Mouse (Mus musculus): Measurements from ENCODE around the gene Tuba3a.

Gene Tuba3a

DNA sequence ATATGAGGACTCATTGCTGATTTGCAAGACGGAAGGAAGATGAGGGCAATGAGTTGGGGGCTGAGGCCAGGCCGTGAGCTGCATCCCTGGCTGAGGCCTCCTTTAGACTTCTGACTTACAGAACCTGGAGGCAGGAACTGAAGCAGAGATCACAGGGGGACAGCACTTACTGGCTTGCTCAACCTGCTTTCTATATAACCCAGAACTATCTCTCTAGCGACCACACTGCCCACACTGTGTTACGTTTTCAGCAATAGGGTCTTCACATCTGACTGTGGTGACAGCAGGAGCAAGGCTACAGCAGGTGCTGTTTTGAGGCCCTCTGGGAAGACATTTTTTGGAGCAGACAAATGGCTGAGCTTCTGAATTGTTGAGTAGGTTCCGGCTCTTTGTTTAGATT is 45.2 kb downstream of the Tuba3a start:
- in situ Hi-C loops (cut with MboI; ENCODE audit: low pct_unique_long_range_greater_than_20kb in 1 of 2, low sequenced_read_pairs in 2 of 2, unreplicated experiment in 1 of 2): no loop called here

- in situ Hi-C loops (cut with MboI; ENCODE audit: low pct_unique_long_range_greater_than_20kb in 1 of 2, low sequenced_read_pairs in 2 of 2, unreplicated experiment in 1 of 2): no loop called here
These were observed 46.3 kb downstream of the Tuba3a start for GRCm38 (mm10) chr6:125239547-125239946.

- in situ Hi-C loops (cut with MboI; ENCODE audit: low pct_unique_long_range_greater_than_20kb in 1 of 2, low sequenced_read_pairs in 2 of 2, unreplicated experiment in 1 of 2): no loop called here
These were observed 47.4 kb downstream of the Tuba3a start for GRCm38 (mm10) chr6:125238396-125238795.

GRCm38 (mm10) chr6:125237421-125237820 is 48.4 kb downstream of the Tuba3a start:
- in situ Hi-C loops (cut with MboI; ENCODE audit: low pct_unique_long_range_greater_than_20kb in 1 of 2, low sequenced_read_pairs in 2 of 2, unreplicated experiment in 1 of 2): no loop called here

DNA sequence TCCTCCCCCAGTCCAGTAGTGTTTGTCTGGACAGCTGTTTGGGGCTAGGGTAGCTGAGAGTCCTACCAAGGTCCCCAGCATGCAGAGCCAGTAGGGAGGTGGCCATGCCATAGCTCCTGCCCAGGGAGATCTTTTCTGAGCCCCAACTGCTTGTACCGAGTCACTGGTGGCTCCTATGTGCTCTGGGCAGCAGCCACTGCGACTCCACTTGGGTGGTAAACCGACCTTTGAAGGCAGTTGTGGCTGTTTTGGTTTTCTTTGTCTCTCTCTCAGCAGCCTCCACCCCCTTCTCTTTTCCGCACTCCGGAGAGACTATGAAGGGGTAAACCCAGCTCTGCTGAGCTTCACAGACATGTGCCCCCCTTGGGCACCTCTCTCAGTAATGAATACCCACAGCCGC is 49.1 kb downstream of the Tuba3a start, which contains the start of gene Cd27:
Gene Cd27, minus strand, starts transcription at position 229 of the 400 bp plus-strand sequence.
- in situ Hi-C loops (cut with MboI; ENCODE audit: low pct_unique_long_range_greater_than_20kb in 1 of 2, low sequenced_read_pairs in 2 of 2, unreplicated experiment in 1 of 2): no loop called here

GRCm38 (mm10) chr6:125236341-125236740 is 49.5 kb downstream of the Tuba3a start:
- in situ Hi-C loops (cut with MboI; ENCODE audit: low pct_unique_long_range_greater_than_20kb in 1 of 2, low sequenced_read_pairs in 2 of 2, unreplicated experiment in 1 of 2): no loop called here

- in situ Hi-C loops (cut with MboI; ENCODE audit: low pct_unique_long_range_greater_than_20kb in 1 of 2, low sequenced_read_pairs in 2 of 2, unreplicated experiment in 1 of 2): no loop called here
These were observed 51.4 kb downstream of the Tuba3a start for GRCm38 (mm10) chr6:125234520-125234828.

DNA sequence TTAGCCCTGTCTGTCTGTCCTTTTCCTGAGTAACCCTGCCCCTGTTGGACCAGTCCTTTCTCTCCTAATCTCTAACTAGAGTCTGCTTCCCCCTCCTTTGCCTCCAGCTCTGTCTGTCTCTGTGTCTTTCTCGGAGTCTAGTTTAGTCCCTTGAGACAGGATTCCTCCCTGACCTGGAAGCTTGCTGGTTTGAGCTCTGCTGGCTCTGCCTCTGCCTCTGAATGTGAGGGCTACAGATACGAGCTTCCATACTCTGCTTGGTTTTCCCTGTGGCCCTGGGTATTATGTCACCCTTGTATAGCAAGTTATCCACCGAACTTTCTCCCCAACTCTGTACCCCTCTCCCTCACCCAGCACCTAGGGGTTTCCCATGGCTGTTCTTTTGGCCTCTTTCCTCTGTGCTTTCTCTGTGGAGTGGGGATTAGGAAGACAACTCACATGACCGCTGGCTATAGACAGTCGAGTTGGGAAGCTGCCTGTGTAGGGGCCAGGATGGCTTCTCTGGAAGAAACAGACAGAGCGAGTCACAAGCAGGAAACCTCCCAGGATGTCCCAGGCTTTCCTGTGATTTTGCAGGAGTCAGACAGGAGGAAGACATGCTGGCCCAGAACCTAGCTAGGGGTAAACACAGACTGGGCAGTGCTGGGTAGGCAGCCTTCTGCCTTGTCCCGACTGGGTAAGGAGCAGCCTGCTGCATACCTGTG is 51.9 kb downstream of the Tuba3a start:
- in situ Hi-C loops (cut with MboI; ENCODE audit: low pct_unique_long_range_greater_than_20kb in 1 of 2, low sequenced_read_pairs in 2 of 2, unreplicated experiment in 1 of 2): no loop called here

DNA sequence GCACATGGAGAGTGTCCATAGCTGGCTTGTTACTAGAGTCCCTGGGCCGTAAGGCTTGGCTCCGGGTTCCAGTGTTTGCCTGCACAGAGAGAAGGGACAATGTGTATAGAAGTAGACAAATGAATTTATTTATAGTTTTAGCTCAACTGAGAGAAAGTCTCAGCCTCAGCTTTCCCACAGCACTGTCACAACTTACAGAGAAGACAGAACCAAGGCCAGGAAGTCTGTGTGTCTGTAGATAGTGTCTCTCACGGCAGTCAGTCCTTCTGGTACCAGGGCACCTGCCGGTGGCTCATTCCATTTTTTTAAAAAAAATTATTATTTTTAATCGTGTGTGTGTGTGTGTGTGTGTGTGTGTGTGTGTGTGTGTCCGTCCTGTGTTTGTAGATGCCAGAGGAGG is 53.3 kb downstream of the Tuba3a start:
- in situ Hi-C loops (cut with MboI; ENCODE audit: low pct_unique_long_range_greater_than_20kb in 1 of 2, low sequenced_read_pairs in 2 of 2, unreplicated experiment in 1 of 2): no loop called here

DNA sequence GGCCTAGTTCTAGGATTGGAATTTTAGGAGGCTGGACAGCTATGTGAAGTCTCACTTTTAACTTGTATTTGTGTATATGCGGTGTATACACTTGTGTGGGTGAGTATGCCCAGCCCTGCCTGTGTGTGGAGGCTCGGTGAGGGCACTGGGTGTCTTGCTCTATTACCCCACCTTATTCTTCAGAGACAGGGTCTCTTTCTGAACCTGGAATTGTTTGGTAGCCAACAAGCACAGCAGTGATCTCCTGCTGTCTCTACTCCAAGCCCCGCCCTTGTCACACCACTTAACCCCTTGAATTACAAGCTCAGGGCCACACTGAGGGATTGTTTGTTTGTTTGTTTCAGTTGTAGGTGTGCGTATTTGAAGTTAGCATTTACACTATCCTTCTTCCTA is 53.8 kb downstream of the Tuba3a start:
- in situ Hi-C loops (cut with MboI; ENCODE audit: low pct_unique_long_range_greater_than_20kb in 1 of 2, low sequenced_read_pairs in 2 of 2, unreplicated experiment in 1 of 2): no loop called here

- in situ Hi-C loops (cut with MboI; ENCODE audit: low pct_unique_long_range_greater_than_20kb in 1 of 2, low sequenced_read_pairs in 2 of 2, unreplicated experiment in 1 of 2): no loop called here
These were observed 54.5 kb downstream of the Tuba3a start, which contains the start of gene Tapbpl for GRCm38 (mm10) chr6:125231117-125232044. Gene Tapbpl (minus strand): TSS chr6:125231860.

GRCm38 (mm10) chr6:125230571-125230970 is 55.3 kb downstream of the Tuba3a start:
- in situ Hi-C loops (cut with MboI; ENCODE audit: low pct_unique_long_range_greater_than_20kb in 1 of 2, low sequenced_read_pairs in 2 of 2, unreplicated experiment in 1 of 2): no loop called here

Data from mouse embryonic stem cell (cell line).